Mouse (Mus musculus): ENCODE results near the gene Dnajc17.
A peak's percentile ranks its signal among the peaks of the same experiment; 100 is the strongest.

The Dnajc17 gene

DNA sequence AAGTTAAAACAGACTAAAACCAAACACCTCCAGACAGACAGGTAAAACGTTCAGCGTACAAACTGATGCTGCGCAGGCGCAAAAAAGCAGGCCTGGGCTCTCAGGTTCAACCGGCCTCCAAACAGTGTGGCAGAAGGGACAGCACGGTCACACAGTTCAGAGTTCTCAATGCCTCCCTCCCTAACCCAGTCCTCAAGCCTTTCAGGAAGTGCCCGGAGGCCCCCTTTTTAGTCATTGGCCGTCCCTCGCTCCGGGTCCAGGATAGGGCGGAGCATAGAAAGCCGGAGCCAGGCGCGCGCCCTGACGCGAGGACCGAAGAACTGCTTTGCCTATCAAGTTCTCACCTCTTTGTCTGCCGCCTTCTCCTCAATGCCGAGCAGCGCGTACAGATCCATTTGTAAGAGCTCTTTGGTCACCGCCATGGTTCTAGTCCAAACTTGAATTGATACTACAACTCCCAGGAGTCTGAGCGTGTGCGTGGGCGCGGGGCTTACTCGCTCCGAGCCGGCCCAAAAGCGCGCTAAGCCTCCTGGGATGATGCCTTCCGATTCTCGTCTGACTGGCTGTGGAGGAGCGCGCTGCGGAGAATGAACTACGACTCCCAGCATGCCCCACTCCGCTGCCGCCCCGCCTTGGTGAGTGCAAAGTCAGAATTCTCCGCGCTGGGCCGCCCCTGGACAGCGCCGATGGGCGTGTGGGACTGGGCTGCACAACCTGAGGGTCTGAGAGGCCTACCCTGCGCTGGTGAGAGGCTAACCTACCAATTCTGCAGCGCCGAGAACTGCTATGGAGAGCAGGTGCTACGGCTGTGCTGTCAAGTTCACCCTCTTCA lies at the start of gene Dnajc17, which contains the start of gene Zfyve19:
TSS of gene Dnajc17 (minus strand) at position 452 of the 832 bp plus-strand sequence.
TSS of gene Zfyve19 (plus strand) at position 274 of the 832 bp plus-strand sequence.
- DNase-seq, result peak; percentile 91 to 93

- DNase-seq, result no peak
These were observed 46.4 kb upstream of the Dnajc17 start for GRCm38 (mm10) chr2:119254976-119255375.

- peak; percentile 68 to 70 for DNase-seq
These were observed 42.4 kb upstream of the Dnajc17 start for GRCm38 (mm10) chr2:119250826-119251478.

DNA sequence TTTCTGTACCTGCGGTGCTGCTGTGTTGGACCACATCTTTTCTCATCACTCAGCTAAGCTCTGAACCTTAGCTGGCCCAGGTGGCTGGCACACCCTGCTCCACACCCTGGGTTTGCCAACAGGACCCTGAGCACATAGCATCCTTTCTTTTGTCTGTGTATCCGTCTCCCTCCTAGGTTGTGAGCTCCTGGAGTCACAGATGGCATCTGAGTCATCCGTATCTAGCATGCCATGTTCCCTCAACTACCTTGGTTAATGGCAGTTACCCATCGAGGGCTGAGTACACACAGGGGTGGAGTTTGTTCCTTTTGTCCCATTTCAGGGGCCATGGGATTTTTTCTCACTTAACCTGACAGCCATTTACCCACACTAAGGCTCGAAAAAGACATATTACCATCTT lies 41.8 kb upstream of the Dnajc17 start:
- no peak for DNase-seq

- DNase-seq, result no peak
These were observed 41.0 kb upstream of the Dnajc17 start for GRCm38 (mm10) chr2:119249592-119250061.

DNA sequence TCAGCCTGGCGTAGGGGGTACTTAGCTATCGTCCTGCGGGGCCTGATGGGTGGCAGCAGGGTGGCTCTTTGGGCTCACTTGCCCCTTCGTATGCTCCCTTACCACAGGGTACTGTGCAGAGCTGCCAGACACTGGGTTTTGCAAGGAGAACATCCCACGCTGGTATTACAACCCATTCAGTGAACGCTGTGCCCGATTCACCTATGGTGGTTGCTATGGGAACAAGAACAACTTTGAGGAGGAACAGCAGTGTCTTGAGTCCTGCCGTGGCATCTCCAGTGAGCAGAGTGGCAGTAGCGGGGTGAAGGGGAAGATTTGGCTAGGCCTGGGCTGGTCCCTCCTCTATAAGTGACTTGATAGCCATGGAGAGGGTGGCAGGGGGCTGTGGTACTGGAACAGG lies 39.3 kb upstream of the Dnajc17 start:
- no peak for DNase-seq

DNA sequence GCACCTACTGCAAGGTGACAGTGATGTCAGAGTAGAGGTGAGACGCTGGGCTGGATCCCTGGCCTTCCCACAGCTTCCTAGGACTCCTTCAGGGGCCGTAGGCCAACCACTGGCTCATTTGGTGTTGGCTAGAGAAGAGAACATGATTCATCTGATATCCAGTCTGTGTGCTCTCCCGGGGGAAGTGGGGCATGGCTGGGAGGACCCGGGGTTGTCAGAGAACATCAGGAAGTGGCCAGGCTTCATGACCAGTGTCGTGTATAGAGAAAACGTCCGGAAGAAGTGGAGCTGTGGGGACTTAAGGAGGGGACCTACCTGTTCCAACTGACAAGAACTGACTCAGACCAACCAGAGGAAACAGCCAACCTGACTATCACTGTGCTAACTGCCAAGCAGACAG lies 36.7 kb upstream of the Dnajc17 start:
- DNase-seq, result no peak

GRCm38 (mm10) chr2:119242548-119242947 lies 34.0 kb upstream of the Dnajc17 start:
- DNase-seq, result no peak

- DNase-seq, result no peak
These were observed 32.2 kb upstream of the Dnajc17 start for GRCm38 (mm10) chr2:119240819-119241186.

- no peak for DNase-seq
These were observed 31.7 kb upstream of the Dnajc17 start for GRCm38 (mm10) chr2:119240075-119240818.

GRCm38 (mm10) chr2:119238671-119239070 lies 30.1 kb upstream of the Dnajc17 start:
- no peak for DNase-seq

DNA sequence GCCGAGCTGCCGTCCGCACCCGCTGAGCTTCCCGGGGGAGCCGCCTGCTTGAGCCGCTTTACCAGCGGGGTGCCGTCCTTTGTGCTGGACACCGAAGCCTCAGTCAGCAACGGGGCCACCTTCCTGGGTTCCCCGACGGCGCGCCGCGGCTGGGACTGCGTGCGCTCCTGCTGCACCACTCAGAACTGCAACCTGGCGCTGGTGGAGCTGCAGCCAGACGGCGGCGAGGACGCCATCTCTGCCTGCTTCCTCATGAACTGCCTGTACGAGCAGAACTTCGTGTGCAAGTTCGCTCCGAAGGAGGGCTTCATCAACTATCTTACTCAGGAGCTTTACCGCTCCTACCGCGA lies 29.3 kb upstream of the Dnajc17 start:
- DNase-seq, result no peak

GRCm38 (mm10) chr2:119237210-119237870 lies 28.7 kb upstream of the Dnajc17 start, which contains the start of gene Spint1:
Gene Spint1, plus strand, starts transcription at chr2:119237362.
- no peak for DNase-seq

DNA sequence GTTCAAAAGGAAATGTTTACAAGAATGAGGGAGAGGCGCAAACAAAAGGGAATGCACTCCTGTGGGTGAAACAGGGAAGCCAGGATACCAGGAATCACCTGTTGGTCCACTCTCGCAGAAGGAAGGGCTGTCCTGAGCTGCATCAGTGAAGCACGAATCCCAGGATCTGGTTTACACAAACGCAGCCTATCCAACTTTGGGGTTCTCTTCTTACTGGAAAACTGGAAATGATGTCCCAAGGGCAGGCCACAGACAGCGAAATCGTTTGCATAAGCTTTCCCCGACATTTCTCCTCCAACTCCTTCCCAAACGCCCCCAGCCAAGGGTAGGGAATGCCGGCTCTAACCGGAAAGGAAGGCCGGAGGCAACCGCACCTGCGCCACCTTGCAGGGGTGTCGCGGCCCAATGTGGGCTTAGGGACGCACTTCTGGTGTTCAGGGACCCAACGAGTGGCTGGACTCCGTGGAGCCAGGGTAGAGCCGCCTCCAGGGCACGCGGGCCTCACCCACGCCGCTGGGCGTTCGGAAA lies 28.2 kb upstream of the Dnajc17 start:
- DNase-seq, result no peak

- DNase-seq, result no peak
These were observed 21.4 kb upstream of the Dnajc17 start, which contains the start of gene Ppp1r14d for GRCm38 (mm10) chr2:119229775-119230704. Gene Ppp1r14d, minus strand, starts transcription at chr2:119229906.

DNA sequence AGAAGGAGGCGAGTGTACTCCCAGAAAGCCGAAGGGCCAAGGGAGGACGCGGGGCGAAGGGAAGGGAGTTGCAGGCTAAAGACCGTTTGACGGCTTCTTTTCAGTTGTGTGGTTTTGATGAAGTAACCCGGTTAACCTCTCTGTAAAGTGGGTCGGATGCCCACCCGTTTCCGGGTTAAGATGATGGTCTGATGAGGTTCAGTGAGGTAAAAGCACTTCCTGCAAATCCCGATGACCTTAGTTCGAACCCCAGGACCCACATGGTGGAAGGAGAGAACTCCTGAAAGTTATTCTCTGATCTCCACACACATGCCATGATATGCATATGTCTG lies 547 bp upstream of the Dnajc17 start:
- no peak for DNase-seq

DNA sequence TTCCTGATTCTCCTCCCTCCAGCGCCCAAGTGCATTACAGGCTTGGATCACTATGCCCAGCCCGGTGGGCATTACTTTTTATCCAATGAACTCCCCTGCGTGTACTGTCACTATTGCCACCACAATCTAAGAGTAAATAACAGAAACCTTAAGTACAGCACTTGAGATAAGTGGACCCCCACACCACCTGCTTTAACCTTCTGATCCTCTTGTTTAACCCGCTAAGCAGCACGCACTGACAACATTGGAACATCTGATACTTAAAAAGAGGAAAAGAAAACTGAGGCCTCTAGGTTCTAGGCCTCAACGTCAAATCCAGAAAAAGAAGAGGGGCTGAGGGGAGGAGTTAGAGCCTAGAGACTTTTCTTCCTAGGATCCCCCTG lies 643 bp downstream of the Dnajc17 start:
- no peak for DNase-seq

GRCm38 (mm10) chr2:119203871-119204460 lies 4.6 kb downstream of the Dnajc17 start:
- DNase-seq, result no peak

GRCm38 (mm10) chr2:119202914-119203453 lies 5.6 kb downstream of the Dnajc17 start:
- DNase-seq, result no peak

- DNase-seq, result no peak
These were observed 9.7 kb downstream of the Dnajc17 start for GRCm38 (mm10) chr2:119198934-119199333.

DNA sequence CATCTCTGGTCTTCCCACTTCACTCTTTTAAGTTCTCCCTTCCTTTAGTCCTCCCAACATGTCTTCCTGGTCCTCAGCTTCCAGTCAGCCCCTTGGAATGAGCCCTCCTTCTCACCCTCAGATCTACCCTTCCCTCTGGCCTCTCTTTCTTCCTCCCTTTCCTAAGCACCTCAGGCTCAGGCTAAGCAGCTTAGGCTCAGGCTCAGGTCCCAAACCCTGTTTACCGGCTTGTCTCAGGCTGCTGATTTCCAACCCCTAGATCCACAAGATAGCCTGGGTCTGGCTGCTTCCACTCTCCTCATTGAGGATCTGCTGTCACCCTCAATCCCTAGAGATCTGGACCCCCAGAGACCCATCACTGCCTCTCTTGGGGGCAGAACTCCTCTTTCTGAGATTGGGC lies 10.5 kb downstream of the Dnajc17 start:
- DNase-seq, result no peak

Measured in thymus, adult 18-20 months (tissue).